Mouse (Mus musculus): ENCODE results near the gene Pdia5. TPM values are rescaled to one million over a fixed set of nuclear protein-coding genes. Genes with fewer than 3 reads are reported as not detected.
A peak's percentile ranks its signal among the peaks of the same experiment; 100 is the strongest.

The Pdia5 gene
- polyA plus RNA-seq (2015; fragmentation: Nextera tagmentation; extraction: Ambion mirVana) = 42.2 and 46.0 TPM in 2 replicates

- under 1% methylated on average over 65 of the region's 66 CpGs for WGBS
- Histone ChIP-seq H3K27me3 (ENCODE audit: insufficient read depth, low read length) (no peaks in the 10 kb centered on the region), H3K9me3 (replicated peaks; ENCODE audit: low read length) (no peaks in the 10 kb centered on the region), H3K9ac (ENCODE audit: low read depth, low read length) (peak within 1 kb of the TSS; percentile 62), H3K4me3 (replicated peaks; ENCODE audit: low read depth, low read length) (peak within 1 kb of the TSS; percentile 77), H3K27ac (no peak within 1 kb of the TSS), H3K36me3 (ENCODE audit: insufficient read depth, low read length) (no peaks in the 10 kb centered on the region), H3K4me2 (ENCODE audit: low read length) (peak within 1 kb of the TSS; percentile 99), H3K4me1 (replicated peaks; ENCODE audit: insufficient read depth, low read length) (0 out of 2 replicates have a peak, but pooled peaks cover 4% of the 10 kb centered on the region)
- TF ChIP-seq CTCF (IDR thresholded peaks at IDR 0.05; ENCODE audit: low read depth) = no peak
- DNase-seq (ENCODE audit: low spot score) (peak; percentile 94), ATAC-seq (replicated peaks; ENCODE audit: low FRiP score, low read depth) (peak; percentile 92)
These were observed at the start of gene Pdia5 for GRCm38 (mm10) chr16:35490231-35491070. Gene Pdia5, minus strand, starts transcription at chr16:35490873.

GRCm38 (mm10) chr16:35539041-35539440 lies 48.4 kb upstream of the Pdia5 start:
- no peak overlapping the region for H3K4me3 ChIP-seq (replicated peaks; ENCODE audit: low read depth, low read length)
- no peaks in the 10 kb centered on the region for H3K9me3 ChIP-seq (replicated peaks; ENCODE audit: low read length)
- H3K4me2 ChIP-seq (ENCODE audit: low read length) = no peak overlapping the region
- ATAC-seq (replicated peaks; ENCODE audit: low FRiP score, low read depth) (no peak), DNase-seq (ENCODE audit: low spot score) (no peak)
- H3K27me3 ChIP-seq (ENCODE audit: insufficient read depth, low read length) = peaks cover 5% of the 10 kb centered on the region; the same call in 1 of the 2 replicates
- no peak overlapping the region for H3K27ac ChIP-seq
- TF ChIP-seq CTCF (IDR thresholded peaks at IDR 0.05; ENCODE audit: low read depth) = no peak
- no peak overlapping the region for H3K9ac ChIP-seq (ENCODE audit: low read depth, low read length)
- H3K36me3 ChIP-seq (ENCODE audit: insufficient read depth, low read length) = no peaks in the 10 kb centered on the region
- H3K4me1 ChIP-seq (replicated peaks; ENCODE audit: insufficient read depth, low read length) = peaks cover 15% of the 10 kb centered on the region; the same call in 1 of the 2 replicates
- WGBS = 39% methylated on average over 10 of the region's 10 CpGs

GRCm38 (mm10) chr16:35537651-35538050 lies 47.0 kb upstream of the Pdia5 start:
- H3K4me3 ChIP-seq (replicated peaks; ENCODE audit: low read depth, low read length) = no peak overlapping the region
- WGBS = 59% methylated on average over 8 of the region's 8 CpGs
- DNase-seq (ENCODE audit: low spot score) (peak; percentile 51), ATAC-seq (replicated peaks; ENCODE audit: low FRiP score, low read depth) (no peak)
- no peak overlapping the region for H3K27ac ChIP-seq
- no peaks in the 10 kb centered on the region for H3K36me3 ChIP-seq (ENCODE audit: insufficient read depth, low read length)
- H3K9ac ChIP-seq (ENCODE audit: low read depth, low read length) = no peak overlapping the region
- peaks cover 5% of the 10 kb centered on the region; the same call in 1 of the 2 replicates for H3K27me3 ChIP-seq (ENCODE audit: insufficient read depth, low read length)
- H3K4me2 ChIP-seq (ENCODE audit: low read length) = no peak overlapping the region
- TF ChIP-seq CTCF (IDR thresholded peaks at IDR 0.05; ENCODE audit: low read depth) = no peak
- no peaks in the 10 kb centered on the region for H3K9me3 ChIP-seq (replicated peaks; ENCODE audit: low read length)
- H3K4me1 ChIP-seq (replicated peaks; ENCODE audit: insufficient read depth, low read length) = peaks cover 15% of the 10 kb centered on the region; the same call in 1 of the 2 replicates

- Histone ChIP-seq H3K27me3 (ENCODE audit: insufficient read depth, low read length) (no peaks in the 10 kb centered on the region), H3K4me3 (replicated peaks; ENCODE audit: low read depth, low read length) (no peak overlapping the region), H3K9me3 (replicated peaks; ENCODE audit: low read length) (no peaks in the 10 kb centered on the region)
These were observed 44.0 kb upstream of the Pdia5 start for GRCm38 (mm10) chr16:35534630-35535029.

GRCm38 (mm10) chr16:35524200-35524599 lies 33.5 kb upstream of the Pdia5 start:
- WGBS = 56% methylated on average over 4 of the region's 4 CpGs
- H3K4me3 ChIP-seq (replicated peaks; ENCODE audit: low read depth, low read length) = no peak overlapping the region
- DNase-seq (ENCODE audit: low spot score) (no peak), ATAC-seq (replicated peaks; ENCODE audit: low FRiP score, low read depth) (no peak)
- TF ChIP-seq CTCF (IDR thresholded peaks at IDR 0.05; ENCODE audit: low read depth) = no peak
- no peak overlapping the region for H3K4me2 ChIP-seq (ENCODE audit: low read length)
- H3K27me3 ChIP-seq (ENCODE audit: insufficient read depth, low read length) = no peaks in the 10 kb centered on the region
- H3K36me3 ChIP-seq (ENCODE audit: insufficient read depth, low read length) = no peaks in the 10 kb centered on the region
- H3K9me3 ChIP-seq (replicated peaks; ENCODE audit: low read length) = no peaks in the 10 kb centered on the region
- H3K4me1 ChIP-seq (replicated peaks; ENCODE audit: insufficient read depth, low read length) = no peaks in the 10 kb centered on the region
- no peak overlapping the region for H3K9ac ChIP-seq (ENCODE audit: low read depth, low read length)
- H3K27ac ChIP-seq = no peak overlapping the region

More at GRCm38 (mm10) chr16:35534630-35535029, 44.0 kb upstream of the Pdia5 start:
- WGBS = 45% methylated on average over 3 of the region's 3 CpGs
- Histone ChIP-seq H3K4me2 (ENCODE audit: low read length) (no peak overlapping the region), H3K4me1 (replicated peaks; ENCODE audit: insufficient read depth, low read length) (no peaks in the 10 kb centered on the region), H3K36me3 (ENCODE audit: insufficient read depth, low read length) (no peaks in the 10 kb centered on the region), H3K9ac (ENCODE audit: low read depth, low read length) (no peak overlapping the region), H3K27ac (no peak overlapping the region)
- no peak for TF ChIP-seq CTCF (IDR thresholded peaks at IDR 0.05; ENCODE audit: low read depth)
- ATAC-seq (replicated peaks; ENCODE audit: low FRiP score, low read depth) (no peak), DNase-seq (ENCODE audit: low spot score) (no peak)

GRCm38 (mm10) chr16:35519245-35519644 lies 28.6 kb upstream of the Pdia5 start:
- H3K27me3 ChIP-seq (ENCODE audit: insufficient read depth, low read length) = no peaks in the 10 kb centered on the region
- no peak overlapping the region for H3K27ac ChIP-seq
- 47% methylated on average over 7 of the region's 7 CpGs for WGBS
- no peaks in the 10 kb centered on the region for H3K9me3 ChIP-seq (replicated peaks; ENCODE audit: low read length)
- H3K36me3 ChIP-seq (ENCODE audit: insufficient read depth, low read length) = no peaks in the 10 kb centered on the region
- H3K9ac ChIP-seq (ENCODE audit: low read depth, low read length) = no peak overlapping the region
- DNase-seq (ENCODE audit: low spot score) = no peak
- ATAC-seq (replicated peaks; ENCODE audit: low FRiP score, low read depth) = no peak
- H3K4me2 ChIP-seq (ENCODE audit: low read length) = no peak overlapping the region
- H3K4me1 ChIP-seq (replicated peaks; ENCODE audit: insufficient read depth, low read length) = peaks cover 17% of the 10 kb centered on the region; the same call in 1 of the 2 replicates
- H3K4me3 ChIP-seq (replicated peaks; ENCODE audit: low read depth, low read length) = no peak overlapping the region
- TF ChIP-seq CTCF (IDR thresholded peaks at IDR 0.05; ENCODE audit: low read depth) = no peak

Measured in kidney, postnatal 0 days (tissue).